Mouse (Mus musculus) hindbrain, embryonic 13.5 days (tissue): ENCODE data around the gene Syne3. TPM values are rescaled to one million over a fixed set of nuclear protein-coding genes. Genes with fewer than 3 reads are reported as not detected.

Experiments used
- ATAC-seq: fragments of 200-750 bp; cut with Nextera tagmentation; 2 replicates; pipeline ENCODE4 v1.8.0; 2017; ENCODE audit warnings: moderate TSS enrichment; ENCODE audit not compliant: low FRiP score
- H3K27ac ChIP-seq: fragments of 300-500 bp; sonication (generic); 2 replicates; pipeline ENCODE4 v1.5.1; 2015; ENCODE audit warnings: inconsistent platforms, mild to moderate bottlenecking, moderate library complexity
- H3K27me3 ChIP-seq: fragments of 300-500 bp; sonication (generic); 2 replicates; pipeline ENCODE4 v1.6.1; 2015; ENCODE audit warnings: mild to moderate bottlenecking, inconsistent platforms
- H3K36me3 ChIP-seq: fragments of 300-500 bp; sonication (generic); 2 replicates; pipeline ENCODE4 v1.6.1; 2015; ENCODE audit warnings: mild to moderate bottlenecking, inconsistent platforms
- H3K4me1 ChIP-seq: fragments of 300-500 bp; sonication (generic); replicated peaks from 2 replicates; pipeline ENCODE4 v1.6.1; 2015; ENCODE audit warnings: inconsistent platforms
- H3K4me2 ChIP-seq: fragments of 300-500 bp; sonication (generic); 2 replicates; pipeline ENCODE4 v1.6.1; 2015; ENCODE audit warnings: inconsistent platforms, mild to moderate bottlenecking, moderate library complexity
- H3K4me3 ChIP-seq: fragments of 300-500 bp; sonication (generic); 2 replicates; pipeline ENCODE4 v1.5.1; 2015; ENCODE audit warnings: mild to moderate bottlenecking, inconsistent platforms
- H3K9ac ChIP-seq: fragments of 300-500 bp; sonication (generic); 2 replicates; pipeline ENCODE4 v1.6.1; 2015; ENCODE audit warnings: mild to moderate bottlenecking, inconsistent platforms
- H3K9me3 ChIP-seq: fragments of 300-500 bp; sonication (generic); 2 replicates; pipeline ENCODE4 v1.6.1; 2016; ENCODE audit warnings: inconsistent platforms
- WGBS: fragments of 180-500 bp; shearing (Covaris S2); methylation state at CpG from one replicate; pipeline ENCODE4 v1.1.7; 2015; 5-methylcytosine and 5-hydroxymethylcytosine counted together
- polyA plus RNA-seq: library from polyadenylated mRNA; unstranded; fragments of >200 nt; fragmentation: Nextera tagmentation; extraction: Ambion mirVana; gene quantifications from 2 replicates; pipeline ENCODE4 v1.2.1, GENCODE M21; 2015

Gene Syne3
- polyA plus RNA-seq, 1 experiment from 2014 or later = 0.31 TPM

- peaks cover 13% of the 10 kb centered on the region for H3K36me3 ChIP-seq
- 82% methylated on average over 14 of the region's 14 CpGs for WGBS
- peaks cover 66% of the 10 kb centered on the region for H3K4me1 ChIP-seq
- H3K9ac ChIP-seq = peak overlapping the region; percentile 92; the same call in 1 of the 2 replicates
- H3K27me3 ChIP-seq = no peaks in the 10 kb centered on the region
- H3K9me3 ChIP-seq = no peaks in the 10 kb centered on the region
- no peak overlapping the region for H3K27ac ChIP-seq
- no peak for ATAC-seq
- H3K4me2 ChIP-seq = peak overlapping the region; percentile 96
- H3K4me3 ChIP-seq = peak overlapping the region; percentile 90
Observed at GRCm38 (mm10) chr12:105034130-105034769, 24.6 kb upstream of the Syne3 start.

GRCm38 (mm10) chr12:105032832-105033775, 23.5 kb upstream of the Syne3 start:
- Histone ChIP-seq H3K4me1 (peaks cover 61% of the 10 kb centered on the region), H3K27ac (peak overlapping the region; percentile 88), H3K36me3 (peaks cover 18% of the 10 kb centered on the region), H3K9me3 (no peaks in the 10 kb centered on the region), H3K4me2 (peak overlapping the region; percentile 96), H3K27me3 (no peaks in the 10 kb centered on the region), H3K4me3 (peak overlapping the region; percentile 90), H3K9ac (peak overlapping the region; percentile 92)
- 3% methylated on average over 45 of the region's 45 CpGs for WGBS
- ATAC-seq = peak; percentile 68

- Histone ChIP-seq H3K4me2 (peak within 1 kb of the TSS; percentile 96), H3K9me3 (no peaks in the 10 kb centered on the region), H3K4me3 (peak within 1 kb of the TSS; percentile 90), H3K36me3 (peaks cover 18% of the 10 kb centered on the region), H3K27ac (peak within 1 kb of the TSS; percentile 88), H3K27me3 (no peaks in the 10 kb centered on the region), H3K9ac (peak within 1 kb of the TSS; percentile 92), H3K4me1 (peaks cover 59% of the 10 kb centered on the region)
- ATAC-seq = peak; percentile 99
- WGBS = under 1% methylated on average over 72 of the region's 72 CpGs
Observed at GRCm38 (mm10) chr12:105032147-105032831, 22.7 kb upstream of the Syne3 start, which contains the start of gene Glrx5. Glrx5 (plus strand) TSS chr12:105032688.

- Histone ChIP-seq H3K9ac (peak overlapping the region; percentile 88), H3K36me3 (peaks cover 18% of the 10 kb centered on the region), H3K4me3 (peak overlapping the region; percentile 90), H3K27ac (peak overlapping the region; percentile 84), H3K27me3 (no peaks in the 10 kb centered on the region), H3K9me3 (no peaks in the 10 kb centered on the region), H3K4me2 (peak overlapping the region; percentile 96), H3K4me1 (peaks cover 51% of the 10 kb centered on the region)
- no peak for ATAC-seq
- WGBS = 6% methylated on average over 37 of the region's 37 CpGs
Observed at GRCm38 (mm10) chr12:105031081-105032058, 21.8 kb upstream of the Syne3 start.

- WGBS = 83% methylated on average over 9 of the region's 9 CpGs
Observed at GRCm38 (mm10) chr12:105029890-105030289, 20.3 kb upstream of the Syne3 start.

GRCm38 (mm10) chr12:105027323-105027991, 17.8 kb upstream of the Syne3 start:
- no peak overlapping the region for H3K4me2 ChIP-seq
- H3K36me3 ChIP-seq = peaks cover 26% of the 10 kb centered on the region
- no peak for ATAC-seq
- H3K9me3 ChIP-seq = peaks cover 10% of the 10 kb centered on the region
- no peaks in the 10 kb centered on the region for H3K27me3 ChIP-seq
- H3K4me1 ChIP-seq = peaks cover 17% of the 10 kb centered on the region
- H3K9ac ChIP-seq = no peak overlapping the region
- H3K27ac ChIP-seq = no peak overlapping the region
- H3K4me3 ChIP-seq = no peak overlapping the region
- 36% methylated on average over 15 of the region's 15 CpGs for WGBS

More at GRCm38 (mm10) chr12:105029890-105030289, 20.3 kb upstream of the Syne3 start:
- Histone ChIP-seq H3K4me2 (no peak overlapping the region), H3K9ac (no peak overlapping the region), H3K9me3 (no peaks in the 10 kb centered on the region), H3K27me3 (no peaks in the 10 kb centered on the region), H3K4me3 (no peak overlapping the region), H3K27ac (no peak overlapping the region), H3K4me1 (peaks cover 38% of the 10 kb centered on the region), H3K36me3 (peaks cover 18% of the 10 kb centered on the region)
- ATAC-seq = no peak

- WGBS = 57% methylated on average over 10 of the region's 10 CpGs
- no peaks in the 10 kb centered on the region for H3K27me3 ChIP-seq
- no peak overlapping the region for H3K27ac ChIP-seq
- H3K4me3 ChIP-seq = no peak overlapping the region
- H3K9ac ChIP-seq = no peak overlapping the region
- peaks cover 10% of the 10 kb centered on the region for H3K9me3 ChIP-seq
- no peak overlapping the region for H3K4me2 ChIP-seq
- H3K4me1 ChIP-seq = peaks cover 11% of the 10 kb centered on the region
- H3K36me3 ChIP-seq = peaks cover 26% of the 10 kb centered on the region
- ATAC-seq = no peak
Observed at GRCm38 (mm10) chr12:105025947-105026586, 16.5 kb upstream of the Syne3 start.

- Histone ChIP-seq H3K4me3 (no peak overlapping the region), H3K27ac (no peak overlapping the region), H3K36me3 (peaks cover 25% of the 10 kb centered on the region), H3K9ac (no peak overlapping the region), H3K9me3 (peaks cover 10% of the 10 kb centered on the region), H3K4me1 (peaks cover 4% of the 10 kb centered on the region), H3K27me3 (no peaks in the 10 kb centered on the region), H3K4me2 (no peak overlapping the region)
- peak; percentile 53; the same call in 1 of the 2 replicates for ATAC-seq
- WGBS = 51% methylated on average over 8 of the region's 8 CpGs
Observed at GRCm38 (mm10) chr12:105025271-105025946, 15.8 kb upstream of the Syne3 start.

GRCm38 (mm10) chr12:105022776-105023175, 13.2 kb upstream of the Syne3 start:
- Histone ChIP-seq H3K9ac (no peak overlapping the region), H3K27ac (no peak overlapping the region), H3K36me3 (0 out of 2 replicates have a peak, but pooled peaks cover 8% of the 10 kb centered on the region), H3K9me3 (peaks cover 10% of the 10 kb centered on the region), H3K4me3 (no peak overlapping the region), H3K4me1 (no peaks in the 10 kb centered on the region), H3K4me2 (no peak overlapping the region), H3K27me3 (no peaks in the 10 kb centered on the region)
- 97% methylated on average over 9 of the region's 9 CpGs for WGBS
- no peak for ATAC-seq

- H3K4me2 ChIP-seq = no peak overlapping the region
- H3K9ac ChIP-seq = no peak overlapping the region
- WGBS = 70% methylated on average over 7 of the region's 7 CpGs
Observed at GRCm38 (mm10) chr12:105022141-105022540, 12.5 kb upstream of the Syne3 start.

More at GRCm38 (mm10) chr12:105022141-105022540, 12.5 kb upstream of the Syne3 start:
- no peak for ATAC-seq
- Histone ChIP-seq H3K27me3 (no peaks in the 10 kb centered on the region), H3K36me3 (0 out of 2 replicates have a peak, but pooled peaks cover 8% of the 10 kb centered on the region), H3K4me1 (0 out of 2 replicates have a peak, but pooled peaks cover 2% of the 10 kb centered on the region), H3K9me3 (peaks cover 10% of the 10 kb centered on the region), H3K27ac (no peak overlapping the region), H3K4me3 (no peak overlapping the region)
